Mouse (Mus musculus) cerebellum, adult 18-20 months (tissue): ENCODE data around the gene Sco1.
"Not testable (repeated sequence)": the region's sequence is repeated elsewhere in the genome, so short reads cannot be mapped to it uniquely, and the experiment has no call there.

Experiments
- DNase-seq, 2 experiments: peaks; one replicate each; pipeline ENCODE4 v3.0.0; 2021

The Sco1 gene

GRCm38 (mm10) chr11:67052321-67052952, at the start of gene Sco1, which contains the start of gene Adprm:
Gene Sco1 (plus strand): TSS chr11:67052670.
Gene Adprm (minus strand): TSS chr11:67052594.
- DNase-seq, result peak; percentile 88 to 92

GRCm38 (mm10) chr11:67002911-67003310, 49.6 kb upstream of the Sco1 start:
- no peak for DNase-seq

- DNase-seq, result no peak
Measured at GRCm38 (mm10) chr11:67007961-67008360, 44.5 kb upstream of the Sco1 start.

- no peak for DNase-seq
Measured at GRCm38 (mm10) chr11:67008528-67008927, 43.9 kb upstream of the Sco1 start.

- no peak for DNase-seq
Measured at GRCm38 (mm10) chr11:67010430-67010829, 42.0 kb upstream of the Sco1 start.

GRCm38 (mm10) chr11:67011635-67012034, 40.8 kb upstream of the Sco1 start:
- DNase-seq, result no peak

- no peak for DNase-seq
Measured at GRCm38 (mm10) chr11:67017801-67018591, 34.5 kb upstream of the Sco1 start.

GRCm38 (mm10) chr11:67019711-67020475, 32.6 kb upstream of the Sco1 start:
- DNase-seq, result no peak

- DNase-seq, result peak; percentile 66 to 71
Measured at GRCm38 (mm10) chr11:67020948-67021347, 31.5 kb upstream of the Sco1 start.

GRCm38 (mm10) chr11:67022354-67023115, 29.9 kb upstream of the Sco1 start:
- DNase-seq, result no peak

- DNase-seq, result not testable (repeated sequence)
Measured at GRCm38 (mm10) chr11:67023191-67023590, 29.3 kb upstream of the Sco1 start.

- DNase-seq, result no peak
Measured at GRCm38 (mm10) chr11:67023802-67024340, 28.6 kb upstream of the Sco1 start.

GRCm38 (mm10) chr11:67024867-67025477, 27.5 kb upstream of the Sco1 start, which contains the start of gene Tmem220:
Gene Tmem220 (plus strand): TSS chr11:67025154.
- DNase-seq, result peak; percentile 92

- DNase-seq, result no peak
Measured at GRCm38 (mm10) chr11:67030904-67031602, 21.4 kb upstream of the Sco1 start.

- DNase-seq, result no peak
Measured at GRCm38 (mm10) chr11:67031603-67031915, 20.9 kb upstream of the Sco1 start.

- DNase-seq, result no peak
Measured at GRCm38 (mm10) chr11:67034775-67035485, 17.5 kb upstream of the Sco1 start.

- DNase-seq, result no peak
Measured at GRCm38 (mm10) chr11:67036229-67036628, 16.2 kb upstream of the Sco1 start.

- no peak for DNase-seq
Measured at GRCm38 (mm10) chr11:67036892-67037291, 15.6 kb upstream of the Sco1 start.

GRCm38 (mm10) chr11:67039799-67040198, 12.7 kb upstream of the Sco1 start:
- no peak for DNase-seq

GRCm38 (mm10) chr11:67040483-67040882, 12.0 kb upstream of the Sco1 start:
- DNase-seq, result no peak

GRCm38 (mm10) chr11:67043007-67043406, 9.5 kb upstream of the Sco1 start:
- DNase-seq, result no peak
